Mouse (Mus musculus) bone marrow, adult 2 months (tissue): ENCODE measurements around the gene Izumo1r.

ENCODE experiments used
- CTCF ChIP-seq: fragments of 200-500 bp; IDR thresholded peaks from 2 replicates; pipeline ENCODE4 v1.5.1; 2011; ENCODE audit warnings: low read length, control low read depth; ENCODE audit not compliant: control insufficient read depth, insufficient read depth
- POLR2A ChIP-seq: fragments of 200-500 bp; IDR thresholded peaks from 2 replicates; pipeline ENCODE4 v1.6.1; 2011; ENCODE audit warnings: low read depth, mild to moderate bottlenecking, control low read depth, low read length, borderline replicate concordance; ENCODE audit not compliant: control insufficient read depth

DNA sequence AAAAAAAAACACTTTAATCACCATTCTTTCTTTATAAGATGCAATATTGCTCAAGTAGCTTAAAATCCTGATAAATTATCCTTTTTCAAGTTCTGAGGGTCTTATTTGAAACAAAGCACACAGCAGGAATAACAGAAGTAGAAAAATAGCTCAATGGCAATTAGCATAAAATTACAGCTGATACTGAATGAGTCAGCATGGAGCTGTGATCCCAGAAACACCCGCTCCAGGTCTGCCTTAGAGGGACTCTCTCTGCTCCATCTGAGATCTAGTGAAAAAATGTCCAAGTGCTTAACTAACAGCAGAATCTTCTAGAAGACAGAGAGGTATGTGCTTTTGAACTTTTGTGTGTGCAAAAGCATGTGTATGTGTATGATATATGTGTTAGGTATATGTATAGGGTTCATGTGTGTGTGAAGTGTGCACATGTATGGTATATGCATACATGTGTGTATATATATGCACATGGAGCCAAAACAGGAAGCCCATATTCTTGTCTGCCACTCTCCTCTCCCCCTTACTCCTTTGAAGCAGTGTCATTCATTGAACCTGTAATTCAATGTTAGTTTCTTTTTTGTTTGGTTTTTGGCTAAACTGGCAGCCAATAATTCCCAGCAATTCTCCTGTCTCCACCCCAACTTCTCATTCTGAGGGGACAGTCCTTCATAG lies 55.3 kb downstream of the Izumo1r start:
- TF ChIP-seq POLR2A (no peak), CTCF (no peak)
